Mouse (Mus musculus): ENCODE measurements at regions not wholly inside any gene's neighbourhood (a gene's known extent, or its start where the extent isn't known, plus 50 kb on each side); places are given as distances from the start of the nearest gene placed in this dataset.

- no peak for DNase-seq (ENCODE audit: extremely low read depth, low read depth, low spot score)
Observed at GRCm38 (mm10) chr12:7382455-7382854, 595.0 kb upstream of the Apob start.

GRCm38 (mm10) chr12:7403800-7404199 lies 573.6 kb upstream of the Apob start:
- no peak for DNase-seq (ENCODE audit: extremely low read depth, low read depth, low spot score)

DNA sequence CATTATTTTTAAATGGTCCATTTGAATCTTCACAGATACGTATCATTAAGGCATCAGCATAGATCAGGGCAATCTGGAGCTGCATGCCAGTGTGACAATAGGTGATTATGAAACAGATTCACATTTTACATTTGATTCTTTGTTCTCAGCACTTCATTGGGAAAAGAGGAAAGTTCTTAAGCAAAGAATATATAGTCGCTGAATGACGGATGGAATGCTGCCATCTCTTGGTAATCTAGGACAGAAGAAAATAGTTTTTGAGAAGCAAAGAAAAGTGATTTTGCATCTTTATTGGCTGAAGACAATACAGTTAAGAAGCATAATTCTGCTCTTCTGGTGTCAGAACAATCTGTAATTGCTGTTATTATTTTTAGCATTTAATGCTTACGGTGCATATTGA lies 565.6 kb upstream of the Apob start:
- DNase-seq (ENCODE audit: extremely low read depth, low read depth, low spot score), result no peak

- DNase-seq (ENCODE audit: extremely low read depth, low read depth, low spot score), result no peak
Observed at GRCm38 (mm10) chr12:7420276-7420675, 557.2 kb upstream of the Apob start.

DNA sequence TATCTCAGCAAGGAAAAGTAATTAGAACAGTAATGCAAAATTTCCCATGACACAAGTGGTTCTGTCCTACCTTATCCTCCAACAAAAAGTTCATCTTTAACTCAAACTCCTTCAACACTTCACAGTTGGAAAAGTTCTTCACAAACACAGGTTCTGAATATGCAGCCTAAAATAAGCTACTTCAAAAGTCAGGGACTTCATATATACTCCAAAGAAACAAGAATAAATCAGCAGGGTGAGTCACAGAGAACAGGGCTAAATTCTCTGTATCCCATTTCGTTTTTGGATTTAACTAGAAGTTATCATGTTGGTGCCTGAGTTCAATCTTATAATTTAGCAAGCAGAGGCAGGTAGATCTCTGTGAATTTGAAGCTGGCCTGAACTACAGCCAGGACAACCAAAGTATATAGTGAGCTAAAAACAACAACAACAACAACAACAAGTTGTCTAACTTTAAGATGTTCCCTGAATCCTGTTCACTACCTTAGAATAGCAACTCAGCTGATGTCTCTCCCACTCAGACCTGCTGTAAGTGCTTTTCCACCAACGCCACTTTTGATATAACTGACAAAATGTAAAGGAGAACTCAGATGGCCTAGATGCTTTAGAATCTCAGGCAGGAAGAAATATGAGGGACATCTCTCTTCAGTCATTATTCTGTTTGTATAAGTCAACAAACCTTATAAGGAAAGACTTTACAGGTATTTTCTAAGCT lies 555.5 kb upstream of the Apob start:
- no peak for DNase-seq (ENCODE audit: extremely low read depth, low read depth, low spot score)

DNA sequence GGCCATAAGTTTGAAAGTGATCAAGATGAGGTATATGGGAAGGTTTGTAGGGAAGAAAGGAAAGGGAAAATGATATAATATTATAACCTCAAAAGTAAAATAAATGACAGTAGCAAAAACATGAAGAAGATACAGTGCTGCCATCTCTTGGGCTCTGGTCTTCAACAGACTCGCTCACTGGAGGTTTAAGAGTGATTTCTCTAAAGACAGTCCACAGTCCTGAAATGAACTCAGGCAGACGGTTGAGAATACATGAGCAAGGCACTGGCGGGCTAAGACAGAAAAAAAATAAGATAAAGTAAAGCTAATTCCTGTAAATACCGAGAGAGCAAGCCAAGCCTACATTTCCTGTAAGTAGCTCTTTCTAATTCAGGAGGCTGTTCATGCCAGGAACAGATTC lies 546.5 kb upstream of the Apob start:
- DNase-seq (ENCODE audit: extremely low read depth, low read depth, low spot score), result no peak

GRCm38 (mm10) chr12:7445238-7445637 lies 532.2 kb upstream of the Apob start:
- DNase-seq (ENCODE audit: extremely low read depth, low read depth, low spot score), result no peak

- DNase-seq (ENCODE audit: extremely low read depth, low read depth, low spot score), result no peak
Observed at GRCm38 (mm10) chr12:7450506-7450905, 526.9 kb upstream of the Apob start.

- DNase-seq (ENCODE audit: extremely low read depth, low read depth, low spot score), result no peak
Observed at GRCm38 (mm10) chr12:7457036-7457435, 520.4 kb upstream of the Apob start.

DNA sequence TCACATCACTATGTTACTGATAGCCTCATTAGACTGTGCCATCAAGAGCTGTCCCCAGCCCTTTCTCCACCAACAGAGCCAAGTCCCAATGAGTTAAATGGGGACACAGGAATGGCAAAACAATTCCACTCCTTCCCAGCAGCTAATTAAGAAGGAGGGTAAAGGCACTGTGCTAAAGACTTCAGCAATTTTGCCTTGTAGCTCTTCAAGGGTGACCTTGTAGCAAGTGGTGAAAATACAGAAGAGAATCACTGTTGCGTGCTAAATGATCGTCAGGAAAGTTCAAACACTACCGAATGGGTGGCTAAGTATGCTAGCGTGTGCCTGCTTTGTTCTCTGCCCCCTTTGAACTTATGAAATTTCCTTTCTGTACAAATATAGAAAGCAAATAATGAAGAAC lies 519.9 kb upstream of the Apob start:
- DNase-seq (ENCODE audit: extremely low read depth, low read depth, low spot score), result no peak

- DNase-seq (ENCODE audit: extremely low read depth, low read depth, low spot score), result no peak
Observed at GRCm38 (mm10) chr12:7464947-7465346, 512.5 kb upstream of the Apob start.

GRCm38 (mm10) chr12:7512579-7513248 lies 464.7 kb upstream of the Apob start:
- DNase-seq (ENCODE audit: extremely low read depth, low read depth, low spot score), result no peak

DNA sequence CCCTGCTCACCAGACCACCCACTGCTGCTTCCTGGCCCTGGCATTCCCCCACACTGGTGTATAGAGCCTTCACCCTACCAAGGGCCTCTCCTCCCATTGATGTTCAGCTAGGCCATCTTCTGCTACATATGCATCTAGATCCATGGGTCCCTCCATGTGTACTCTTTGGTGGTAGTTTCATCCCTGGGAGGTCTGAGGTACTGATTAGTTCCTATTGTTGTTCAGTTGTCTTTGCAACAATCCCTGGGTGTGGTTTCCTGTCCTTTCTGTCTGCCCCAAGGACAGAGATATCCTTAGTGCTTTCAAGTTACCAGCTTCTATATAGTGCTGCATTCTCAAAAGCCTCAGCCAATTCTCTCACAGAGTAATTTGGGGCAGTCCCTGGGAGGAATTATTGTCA lies 440.1 kb upstream of the Apob start:
- DNase-seq (ENCODE audit: extremely low read depth, low read depth, low spot score), result no peak

- no peak for DNase-seq (ENCODE audit: extremely low read depth, low read depth, low spot score)
Observed at GRCm38 (mm10) chr12:7543281-7543981, 434.0 kb upstream of the Apob start.

- no peak for DNase-seq (ENCODE audit: extremely low read depth, low read depth, low spot score)
Observed at GRCm38 (mm10) chr12:7548759-7549158, 428.7 kb upstream of the Apob start.

DNA sequence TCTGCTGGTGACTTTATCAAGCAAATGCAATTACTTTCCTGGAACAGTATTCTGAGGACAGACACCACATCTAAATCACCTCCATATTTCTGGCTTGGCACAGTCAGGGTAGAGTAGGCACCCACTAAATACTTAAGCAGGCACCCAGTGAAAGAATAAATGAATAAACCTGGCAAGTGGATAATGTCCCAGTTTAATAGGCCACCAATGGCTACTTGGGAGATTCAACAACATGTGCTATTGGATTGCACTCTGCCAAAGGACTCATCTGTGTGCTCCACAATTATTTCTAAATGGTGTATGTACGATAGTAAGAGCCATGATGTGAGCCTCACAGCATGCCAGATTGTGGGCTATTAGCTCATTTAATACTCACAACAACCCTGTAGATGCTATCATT lies 417.2 kb upstream of the Apob start:
- DNase-seq (ENCODE audit: extremely low read depth, low read depth, low spot score), result no peak

DNA sequence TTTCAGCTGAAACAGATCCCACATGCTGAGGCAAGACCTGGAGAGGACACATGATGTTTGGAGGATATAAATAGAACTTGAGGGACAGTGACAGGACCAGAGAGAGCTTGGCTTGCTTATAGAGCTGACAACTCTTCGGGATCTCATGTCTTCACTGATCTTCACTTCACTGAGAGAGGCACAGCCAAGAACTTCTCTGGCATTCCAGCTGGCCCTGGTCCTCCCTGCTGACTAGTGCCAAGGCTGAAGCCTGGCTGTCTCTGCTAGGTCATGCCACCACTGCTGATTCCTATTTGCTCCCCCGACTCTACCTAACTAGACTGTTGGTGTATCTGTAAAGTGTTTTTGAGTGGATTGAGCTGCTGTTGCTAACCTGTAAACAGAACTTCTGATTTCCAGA lies 401.4 kb upstream of the Apob start:
- DNase-seq (ENCODE audit: extremely low read depth, low read depth, low spot score), result no peak

GRCm38 (mm10) chr12:7587501-7587900 lies 389.9 kb upstream of the Apob start:
- DNase-seq (ENCODE audit: extremely low read depth, low read depth, low spot score), result no peak

DNA sequence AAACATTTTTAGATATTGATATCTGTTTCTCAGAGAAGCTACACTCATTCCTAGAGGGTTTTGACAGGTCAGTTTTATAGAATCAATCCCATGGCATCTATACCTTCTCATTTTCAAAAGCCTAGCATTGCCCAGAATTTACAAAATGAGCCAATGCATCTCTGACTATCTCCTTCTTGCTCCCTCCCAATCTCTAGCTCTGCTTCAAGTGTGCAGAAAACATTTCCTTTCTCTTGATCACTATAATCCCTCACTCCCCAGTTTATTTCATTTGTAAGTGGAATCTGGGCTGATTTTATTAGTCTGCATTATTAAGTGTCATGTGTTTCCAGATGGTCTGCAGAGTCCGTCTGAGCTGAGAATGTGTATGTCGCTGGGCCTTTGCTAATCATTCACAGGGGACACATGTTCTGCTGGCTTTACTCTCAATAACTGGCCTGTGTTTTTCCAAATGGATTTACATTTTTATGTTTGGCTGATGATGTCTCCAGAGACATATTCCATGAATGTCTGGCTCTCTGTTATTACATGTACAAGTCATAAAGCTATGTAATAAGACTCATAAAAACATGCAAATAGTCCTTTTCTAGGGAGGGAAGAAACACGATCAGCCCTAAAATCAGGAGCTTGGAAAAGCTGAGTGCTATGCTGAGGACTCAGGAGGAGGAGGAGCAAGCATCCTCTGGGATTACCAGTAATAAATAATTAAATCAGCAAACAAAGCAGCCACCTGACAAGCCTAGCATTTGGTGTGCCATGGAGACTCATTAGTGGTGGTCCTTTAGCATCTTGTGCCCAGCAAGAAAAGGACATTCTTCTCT lies 366.0 kb upstream of the Apob start:
- no peak for DNase-seq (ENCODE audit: extremely low read depth, low read depth, low spot score)

- peak; percentile 47 for DNase-seq (ENCODE audit: extremely low read depth, low read depth, low spot score)
Observed at GRCm38 (mm10) chr12:7636417-7637175, 340.9 kb upstream of the Apob start.

GRCm38 (mm10) chr12:7637629-7638028 lies 339.8 kb upstream of the Apob start:
- DNase-seq (ENCODE audit: extremely low read depth, low read depth, low spot score), result no peak
